22 mouse cellular contexts compared by ENCODE assay signal in the genomic region with DNA sequence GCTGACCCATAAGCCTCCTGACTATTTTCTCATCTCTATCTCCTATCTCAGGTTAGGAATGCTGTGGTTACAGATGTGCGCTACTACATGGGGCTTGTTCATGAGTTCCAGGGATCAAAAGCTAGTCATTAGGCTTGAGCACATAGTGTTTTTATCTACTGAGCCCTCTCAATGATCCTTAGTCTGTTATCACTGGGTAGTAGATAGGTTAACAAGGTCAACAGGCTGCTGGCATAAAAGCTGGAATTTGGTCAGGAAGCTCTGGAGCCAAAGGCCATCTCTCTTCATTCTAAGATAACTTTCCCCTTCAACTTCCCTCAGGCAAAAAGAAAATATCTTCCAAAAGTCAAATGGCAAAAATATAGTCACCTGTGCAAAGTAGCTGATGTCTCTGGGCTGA.
DNase-seq lines count a peak whose midpoint lies in the region; ATAC-seq and TF ChIP-seq lines count a peak whose summit lies in the region.
"Had no signal": no experiment of that assay in that cellular context is flagged by ENCODE, and none has a peak within 500 bp of the region (broad histone marks: within the 10 kb centered on the region; RNA-seq: fewer than 3 reads in every experiment).

No protein-coding gene starts in this region.

- ATAC-seq in forebrain, embryonic 11.5 days (replicated peaks; ENCODE audit: low FRiP score): no peak
- ATAC-seq in liver, postnatal 0 days: no peak
- no peak for ATAC-seq in liver, embryonic 11.5 days (replicated peaks; ENCODE audit: low FRiP score)
- ATAC-seq: activated CD4-positive, CD25-positive, alpha-beta regulatory T cell, adult 4 months; CD4-positive, CD25-positive, alpha-beta regulatory T cell, adult 4 months; Patski had no signal

- no peak overlapping the region for H3K27ac ChIP-seq in forebrain, embryonic 11.5 days (ENCODE audit: low read depth, low read length)
- H3K27ac ChIP-seq in forebrain, embryonic 10.5 days: no peak overlapping the region
- no peak overlapping the region for H3K27ac ChIP-seq in heart, adult 2 months
- H3K27ac ChIP-seq in liver, adult 2 months (replicated peaks; ENCODE audit: insufficient read depth, low read depth, low read length): peak overlapping the region; percentile 25
- peak overlapping the region; percentile 60 for H3K27ac ChIP-seq in liver, postnatal 0 days (ENCODE audit: low read depth)
- no peak overlapping the region for H3K27ac ChIP-seq in liver, embryonic 11.5 days (ENCODE audit: low read depth, low read length)

- no peak overlapping the region for H3K4me2 ChIP-seq in forebrain, embryonic 11.5 days (ENCODE audit: low read depth, low read length, severe bottlenecking)
- H3K4me2 ChIP-seq in liver, postnatal 0 days (ENCODE audit: low read depth, low read length): no peak overlapping the region
- H3K4me2 ChIP-seq in liver, embryonic 11.5 days: no peak overlapping the region

- no peaks in the 10 kb centered on the region for H3K79me2 ChIP-seq in heart, adult 2 months (replicated peaks; ENCODE audit: control insufficient read depth, insufficient read depth, low read length)
- no peaks in the 10 kb centered on the region for H3K79me2 ChIP-seq in liver, adult 2 months (ENCODE audit: control insufficient read depth, insufficient read depth, low read length)

- no peak for TF ChIP-seq CTCF in heart, adult 2 months (IDR thresholded peaks at IDR 0.05)
- no peak for TF ChIP-seq CTCF in liver, adult 2 months (IDR thresholded peaks at IDR 0.05; ENCODE audit: low read depth, low read length)
- TF ChIP-seq CTCF in liver, postnatal 0 days (IDR thresholded peaks at IDR 0.05; ENCODE audit: low read depth): no peak

- no peak overlapping the region for H3K9ac ChIP-seq in forebrain, embryonic 11.5 days (ENCODE audit: low read length)
- H3K9ac ChIP-seq in heart, adult 2 months (ENCODE audit: low read depth, low read length): no peak overlapping the region
- H3K9ac ChIP-seq in liver, adult 2 months (ENCODE audit: low read depth, low read length): no peak overlapping the region
- no peak overlapping the region for H3K9ac ChIP-seq in liver, postnatal 0 days (replicated peaks)
- H3K9ac ChIP-seq in liver, embryonic 11.5 days (ENCODE audit: low read depth, low read length): no peak overlapping the region

- WGBS in forebrain, embryonic 11.5 days: 93% methylated on average over 1 of the region's 1 CpGs
- WGBS in forebrain, embryonic 10.5 days: 97% methylated on average over 1 of the region's 1 CpGs
- WGBS in heart, adult 2 months: 69% methylated on average over 1 of the region's 1 CpGs
- WGBS in liver, adult 2 months: 21% methylated on average over 1 of the region's 1 CpGs
- WGBS in liver, postnatal 0 days (ENCODE audit: insufficient replicate concordance): 65% methylated on average over 1 of the region's 1 CpGs
- WGBS in liver, embryonic 11.5 days: 67% methylated on average over 1 of the region's 1 CpGs

- H3K4me3 ChIP-seq in forebrain, embryonic 11.5 days (ENCODE audit: low read depth, low read length): no peak overlapping the region
- H3K4me3 ChIP-seq in forebrain, embryonic 10.5 days: no peak overlapping the region
- H3K4me3 ChIP-seq in heart, adult 2 months: no peak overlapping the region
- no peak overlapping the region for H3K4me3 ChIP-seq in liver, adult 2 months (ENCODE audit: insufficient read depth, low read depth, low read length)
- no peak overlapping the region for H3K4me3 ChIP-seq in liver, postnatal 0 days (ENCODE audit: low read depth, low read length)
- H3K4me3 ChIP-seq in liver, embryonic 11.5 days (ENCODE audit: low read depth, low read length): no peak overlapping the region

- no peak for TF ChIP-seq EP300 in heart, adult 2 months (IDR thresholded peaks at IDR 0.05; ENCODE audit: insufficient read depth, low read depth, low read length)
- TF ChIP-seq EP300 in liver, postnatal 0 days (IDR thresholded peaks at IDR 0.05; ENCODE audit: low read depth): no peak

- DNase-seq in forebrain, embryonic 11.5 days (ENCODE audit: low spot score): peak; percentile 4
- no peak for DNase-seq in forebrain, embryonic 10.5 days (ENCODE audit: extremely low spot score, low spot score)
- DNase-seq in heart, adult 11 months: peak; percentile 36
- no peak for DNase-seq in heart, adult 2 months
- DNase-seq in liver, adult 2 months (ENCODE audit: extremely low read depth, low read depth, low spot score): peak; percentile 89
- DNase-seq in liver: no peak
- DNase-seq in liver, postnatal 0 days: no peak
- DNase-seq in liver, embryonic 11.5 days (ENCODE audit: low spot score): no peak
- DNase-seq: adrenal gland, adult 2 months; adrenal gland, adult 8-10 months; adrenal gland, postnatal 10 days; adrenal gland, postnatal 14 days; adrenal gland, postnatal 25 days; adrenal gland, postnatal 36 days; B cell, adult 2 months; cerebellum, adult 11 months; cerebellum, adult 11-12 months had no signal

- no peak for TF ChIP-seq POLR2A in heart, adult 2 months (IDR thresholded peaks at IDR 0.05; ENCODE audit: insufficient read depth, low read depth, low read length)
- TF ChIP-seq POLR2A in liver, adult 2 months (IDR thresholded peaks at IDR 0.05; ENCODE audit: extremely low read depth, insufficient read depth, low read length): no peak

- intact Hi-C loops in heart, adult 2 months (cut with DNase I): no loop called here

- H3K9me3 ChIP-seq in forebrain, embryonic 11.5 days (ENCODE audit: control insufficient read depth, low read length): no peaks in the 10 kb centered on the region
- no peaks in the 10 kb centered on the region for H3K9me3 ChIP-seq in forebrain, embryonic 10.5 days
- no peaks in the 10 kb centered on the region for H3K9me3 ChIP-seq in liver, postnatal 0 days (ENCODE audit: low read length)
- H3K9me3 ChIP-seq in liver, embryonic 11.5 days (ENCODE audit: control insufficient read depth, low read length): no peaks in the 10 kb centered on the region
- H3K9me3 ChIP-seq: G1E had no signal

- no peaks in the 10 kb centered on the region for H3K4me1 ChIP-seq in forebrain, embryonic 11.5 days (replicated peaks; ENCODE audit: control insufficient read depth, insufficient read depth, low read length)
- H3K4me1 ChIP-seq in forebrain, embryonic 10.5 days: peaks cover 10% of the 10 kb centered on the region
- no peaks in the 10 kb centered on the region for H3K4me1 ChIP-seq in heart, adult 2 months (ENCODE audit: control insufficient read depth, insufficient read depth, low read length)
- peaks cover 14% of the 10 kb centered on the region for H3K4me1 ChIP-seq in liver, adult 2 months (ENCODE audit: control insufficient read depth, insufficient read depth, low read length)
- peaks cover 6% of the 10 kb centered on the region; the same call in 1 of the 2 replicates for H3K4me1 ChIP-seq in liver, postnatal 0 days (ENCODE audit: insufficient read depth)
- H3K4me1 ChIP-seq in liver, embryonic 11.5 days (replicated peaks; ENCODE audit: control insufficient read depth, insufficient read depth, low read length): no peaks in the 10 kb centered on the region

- no peaks in the 10 kb centered on the region for H3K27me3 ChIP-seq in forebrain, embryonic 11.5 days (ENCODE audit: control insufficient read depth, insufficient read depth, low read length)
- 0 out of 2 replicates have a peak, but pooled peaks cover 3% of the 10 kb centered on the region for H3K27me3 ChIP-seq in forebrain, embryonic 10.5 days (ENCODE audit: poor library complexity, severe bottlenecking)
- peaks cover 2% of the 10 kb centered on the region; the same call in 1 of the 2 replicates for H3K27me3 ChIP-seq in heart, adult 2 months (ENCODE audit: control insufficient read depth, insufficient read depth, low read length)
- no peaks in the 10 kb centered on the region for H3K27me3 ChIP-seq in liver, adult 2 months (ENCODE audit: control insufficient read depth, insufficient read depth, low read length)
- H3K27me3 ChIP-seq in liver, postnatal 0 days (ENCODE audit: insufficient read depth, low read length): no peaks in the 10 kb centered on the region
- H3K27me3 ChIP-seq in liver, embryonic 11.5 days (replicated peaks; ENCODE audit: control insufficient read depth, insufficient read depth, low read length): no peaks in the 10 kb centered on the region
- H3K27me3 ChIP-seq: CH12.LX, Patski had no signal

- H3K36me3 ChIP-seq in forebrain, embryonic 11.5 days (ENCODE audit: control insufficient read depth, insufficient read depth, low read length): no peaks in the 10 kb centered on the region
- no peaks in the 10 kb centered on the region for H3K36me3 ChIP-seq in forebrain, embryonic 10.5 days (replicated peaks)
- no peaks in the 10 kb centered on the region for H3K36me3 ChIP-seq in heart, adult 2 months (ENCODE audit: control insufficient read depth, insufficient read depth, low read length)
- H3K36me3 ChIP-seq in liver, adult 2 months (ENCODE audit: control insufficient read depth, insufficient read depth, low read length): no peaks in the 10 kb centered on the region
- no peaks in the 10 kb centered on the region for H3K36me3 ChIP-seq in liver, postnatal 0 days (replicated peaks; ENCODE audit: insufficient read depth, low read length)
- no peaks in the 10 kb centered on the region for H3K36me3 ChIP-seq in liver, embryonic 11.5 days (ENCODE audit: control insufficient read depth, insufficient read depth, low read length)
- H3K36me3 ChIP-seq: G1E had no signal

Comparison
In these comparisons a context has a peak if more than half of its experiments do, and no peak if none do; other contexts are left out.
1. DNase-seq: peak in forebrain, embryonic 11.5 days (single experiment), heart, adult 11 months (single experiment) and liver, adult 2 months (single experiment); none in forebrain, embryonic 10.5 days (single experiment), heart, adult 2 months (0 of 2), liver (single experiment), liver, postnatal 0 days (single experiment) and liver, embryonic 11.5 days (single experiment).
2. H3K27ac ChIP-seq: peak in liver, adult 2 months (single experiment) and liver, postnatal 0 days (single experiment); none in forebrain, embryonic 11.5 days (single experiment), forebrain, embryonic 10.5 days (single experiment), heart, adult 2 months (single experiment) and liver, embryonic 11.5 days (single experiment).